Mouse (Mus musculus): Measurements from ENCODE around the gene Grik4.

DNA sequence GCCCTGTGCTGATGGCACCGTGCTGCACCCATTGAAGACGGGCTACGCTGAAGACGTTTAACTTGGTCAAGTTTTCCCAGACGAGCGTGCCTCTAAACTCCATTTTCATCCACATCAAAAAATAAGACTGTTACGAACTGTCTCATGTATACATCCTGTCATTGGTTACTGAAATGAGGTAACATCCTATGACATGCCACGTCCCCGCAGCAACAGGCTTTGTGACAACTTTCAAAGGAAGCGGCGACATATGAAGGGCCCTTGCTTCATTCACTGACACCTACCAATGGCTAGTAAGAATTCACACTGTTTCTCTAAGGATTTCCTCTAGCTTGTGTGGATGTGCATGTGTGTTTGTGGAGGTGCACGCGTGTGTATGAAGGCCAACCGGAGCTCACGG lies 475.0 kb downstream of the Grik4 start:
- TF ChIP-seq CTCF (conservative IDR thresholded peaks at IDR 0.05; ENCODE audit: low read length) (no peak), POU5F1 (IDR thresholded peaks at IDR 0.05; ENCODE audit: borderline replicate concordance, low read length) (no peak)

All from E14TG2a.4 (cell line).